Mouse (Mus musculus): Measurements from ENCODE around the gene Skp1a. TPM values are rescaled to one million over a fixed set of nuclear protein-coding genes. Genes with fewer than 3 reads are reported as not detected.

Gene Skp1a
- total RNA-seq, 2 experiments from 2014 or later, result 225 to 227 TPM

DNA sequence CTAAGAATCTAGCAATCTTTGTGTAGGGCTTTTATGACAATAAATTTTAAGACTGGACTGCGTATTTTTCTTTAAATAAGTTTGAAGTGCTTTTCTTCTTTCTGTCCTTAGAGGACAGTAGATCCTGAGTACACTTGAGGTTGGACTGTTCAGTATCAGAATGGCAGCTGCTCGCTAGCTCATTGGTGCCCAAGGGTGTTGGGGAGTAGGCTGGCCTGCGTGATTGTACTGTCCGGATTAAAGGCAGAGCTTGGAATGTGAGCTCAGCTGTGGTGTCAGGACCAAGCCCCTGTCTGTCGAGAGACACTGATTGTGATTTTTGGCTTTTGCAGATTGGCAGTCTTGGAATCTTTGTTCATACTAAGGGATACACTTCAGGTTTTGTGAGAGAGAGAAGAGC, 20.0 kb downstream of the Skp1a start:
- intact Hi-C loops (cut with DNase I), result no loop called here
- DNase-seq, result no peak

DNA sequence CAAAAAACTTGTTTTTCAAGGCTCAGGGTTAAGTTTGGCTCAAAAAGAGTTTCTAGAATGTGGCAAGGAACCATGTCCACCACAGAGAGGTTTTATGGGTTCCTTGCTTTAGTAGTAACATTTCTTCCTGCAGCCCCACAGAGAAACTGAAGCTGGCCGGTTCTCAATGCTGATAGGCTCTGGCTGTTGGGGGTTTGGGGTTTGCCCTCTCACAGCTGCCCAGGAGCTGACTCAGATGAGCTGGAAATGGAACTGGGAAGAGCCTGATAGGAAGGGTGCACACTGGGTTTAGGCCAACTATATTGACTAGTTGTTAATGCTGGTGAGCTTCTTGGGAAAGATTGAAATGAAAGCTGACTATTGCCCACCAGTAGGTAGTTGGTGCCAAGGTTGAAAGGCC, 20.9 kb downstream of the Skp1a start:
- no peak for DNase-seq
- intact Hi-C loops (cut with DNase I), result no loop called here

DNA sequence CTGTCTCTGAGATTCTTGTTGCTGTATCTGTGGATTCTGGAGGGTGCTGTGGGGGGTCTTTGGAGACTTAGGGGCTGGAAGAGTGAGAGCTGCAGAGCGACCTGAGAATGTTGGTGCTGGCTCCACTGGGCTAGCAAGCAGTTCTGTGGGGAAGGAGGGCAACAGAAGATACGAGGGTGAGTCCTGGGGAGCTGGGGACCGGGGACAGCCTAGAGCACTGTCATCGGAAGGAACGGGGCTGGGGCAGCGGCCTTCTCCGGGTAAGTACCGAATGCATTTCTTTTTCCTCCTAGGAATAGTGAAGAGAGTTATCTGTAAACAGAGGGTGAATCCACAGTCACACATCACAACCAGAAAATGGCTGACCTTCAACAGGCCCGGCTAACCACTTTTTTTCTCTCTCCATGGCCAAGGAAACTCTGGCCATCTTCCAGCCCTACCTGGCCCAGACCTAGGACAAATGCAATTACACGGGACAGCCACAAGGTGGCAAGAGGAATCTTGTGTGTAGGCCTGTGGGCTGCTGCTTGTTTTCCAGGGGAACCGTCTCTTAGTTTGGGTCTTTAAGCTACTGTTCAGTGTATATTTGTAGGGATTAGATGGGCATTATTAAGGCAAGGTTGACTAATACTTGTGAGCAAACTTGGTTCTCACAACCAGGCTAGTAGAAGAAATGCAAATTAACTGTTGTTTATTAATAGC, 22.0 kb downstream of the Skp1a start:
- peak; percentile 67 to 81 for DNase-seq
- intact Hi-C loops (cut with DNase I), result loop anchor here (1.0 to 2.0 kb wide), 2 partner anchors 43 to 89 kb away; no protein-coding TSS in a partner anchor

DNA sequence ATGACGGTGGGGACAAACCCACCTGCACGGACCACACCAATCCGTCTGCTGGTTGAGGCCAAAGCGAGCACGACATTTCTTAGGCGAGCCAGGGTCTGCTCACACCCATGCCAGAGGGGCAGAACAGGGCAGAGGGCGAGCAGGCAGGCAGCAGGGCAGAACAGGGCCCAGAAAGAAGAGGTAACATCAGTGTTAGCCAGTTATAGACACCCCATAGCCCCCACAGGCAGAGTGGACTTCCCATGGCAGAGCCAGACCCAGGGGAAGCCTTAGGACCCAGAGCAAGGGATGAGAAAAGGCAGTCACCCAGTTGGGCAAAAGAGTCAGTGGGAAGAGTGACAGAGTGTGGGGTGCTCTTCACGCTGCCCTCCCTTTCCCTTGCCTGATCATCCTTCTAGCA, 23.3 kb downstream of the Skp1a start:
- DNase-seq, result no peak

DNA sequence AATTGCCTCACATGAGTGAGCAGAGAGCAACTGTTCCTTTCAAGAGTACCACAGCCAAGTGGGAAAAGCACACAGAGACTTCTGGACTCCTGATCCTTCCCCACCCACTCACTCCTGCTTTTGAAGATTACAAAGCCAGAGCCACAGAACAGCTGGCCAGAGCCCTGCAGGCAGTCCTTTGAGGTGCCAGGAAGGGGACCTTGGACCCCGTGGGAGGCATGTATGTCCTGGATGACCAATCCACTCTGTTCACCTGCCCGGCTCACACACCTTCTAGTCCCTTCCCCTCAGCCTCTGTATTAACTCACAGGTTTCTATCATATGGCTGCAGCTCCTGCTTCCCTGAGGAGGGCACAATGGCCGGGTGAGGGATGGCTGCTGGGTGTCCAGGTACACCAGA, 25.6 kb downstream of the Skp1a start:
- intact Hi-C loops (cut with DNase I), result no loop called here
- no peak for DNase-seq

More for the DNA sequence above, 23.3 kb downstream of the Skp1a start:
- intact Hi-C loops (cut with DNase I), result loop anchor here (2.0 kb wide), 1 partner anchor 88 kb away; no protein-coding TSS in a partner anchor

DNA sequence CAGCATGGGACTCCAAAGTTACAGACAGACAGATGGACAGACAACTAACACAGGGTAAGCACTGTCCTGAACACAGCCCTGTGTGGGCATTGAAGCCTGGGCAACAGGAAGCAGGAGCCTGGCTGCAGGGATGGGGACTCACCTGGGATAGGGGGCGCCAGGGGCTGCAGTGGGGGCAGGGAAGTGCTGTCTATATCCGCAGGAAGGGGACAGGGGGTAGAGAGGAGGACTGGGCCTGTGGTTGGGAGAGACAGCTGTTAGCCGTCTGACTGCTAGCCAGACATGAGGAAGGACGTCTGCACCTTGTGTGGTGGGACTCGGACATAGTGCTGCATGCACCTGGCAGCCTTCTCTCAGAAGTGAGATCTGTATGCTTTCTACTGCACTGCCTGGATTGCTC, 26.9 kb downstream of the Skp1a start:
- no peak for DNase-seq
- intact Hi-C loops (cut with DNase I), result no loop called here

DNA sequence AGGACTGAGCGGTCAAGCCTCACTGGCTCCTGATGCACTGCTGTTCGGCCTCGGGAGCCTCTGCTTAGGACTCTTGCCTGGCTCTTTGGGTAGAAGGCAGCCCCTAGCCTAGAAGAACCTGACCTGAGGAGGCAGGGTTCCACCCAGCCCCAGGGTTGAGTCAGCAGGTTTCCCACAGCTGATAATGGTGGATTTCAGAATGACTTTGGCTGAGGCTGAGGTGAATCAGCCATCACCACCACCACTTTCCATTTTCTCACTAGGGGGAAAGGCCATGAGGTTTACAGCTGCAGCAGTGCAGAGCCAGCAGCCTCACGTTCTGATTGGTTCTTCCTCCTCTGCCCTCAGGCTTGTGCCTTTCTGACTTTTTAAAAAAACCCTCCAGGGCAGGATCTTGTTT, 29.1 kb downstream of the Skp1a start:
- intact Hi-C loops (cut with DNase I), result no loop called here
- no peak for DNase-seq

DNA sequence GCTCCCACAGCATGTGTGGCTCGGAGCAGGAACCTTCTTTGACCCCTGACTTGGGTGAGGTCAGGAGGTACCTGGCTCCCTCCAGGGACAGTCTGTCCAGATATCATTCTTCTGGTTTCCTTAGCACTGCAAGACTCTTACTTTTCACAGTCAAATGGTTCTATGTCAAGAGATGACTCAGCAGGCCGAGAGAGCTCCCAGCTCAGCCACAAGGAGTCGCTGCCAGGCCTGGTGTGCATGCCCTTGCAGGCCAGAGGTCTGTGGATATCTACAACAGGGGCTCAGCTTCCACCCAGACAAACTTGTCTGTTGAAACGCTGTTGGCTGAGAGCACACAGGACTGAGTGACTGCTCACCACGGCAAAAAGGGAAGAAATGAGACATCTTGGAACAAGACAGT, 30.1 kb downstream of the Skp1a start:
- peak; percentile 62 to 75 for DNase-seq
- intact Hi-C loops (cut with DNase I), result loop anchor here (2.0 kb wide), 1 partner anchor 35 kb away; no protein-coding TSS in a partner anchor

DNA sequence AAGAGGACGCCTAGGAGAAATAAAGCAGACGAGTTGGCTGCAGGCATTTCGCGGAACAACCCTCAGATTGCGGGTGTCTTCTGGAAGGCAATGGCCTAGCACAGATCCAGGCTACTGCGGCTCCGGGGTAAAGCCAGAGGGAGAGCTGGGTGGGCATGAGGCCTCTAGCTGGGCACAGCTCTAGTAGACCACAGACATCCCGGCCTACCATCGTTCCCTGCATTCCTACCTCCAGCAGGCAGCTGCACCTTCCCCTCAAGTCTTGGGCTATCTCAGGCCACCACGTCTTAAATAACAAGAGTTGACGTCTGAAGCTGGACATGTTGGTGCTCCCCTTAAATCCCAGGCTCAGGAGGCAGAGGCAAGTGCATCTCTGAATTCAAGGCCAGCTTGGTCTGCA, 30.5 kb downstream of the Skp1a start:
- intact Hi-C loops (cut with DNase I), result loop anchor here (2.0 kb wide), 1 partner anchor 34 kb away; no protein-coding TSS in a partner anchor
- no peak for DNase-seq

DNA sequence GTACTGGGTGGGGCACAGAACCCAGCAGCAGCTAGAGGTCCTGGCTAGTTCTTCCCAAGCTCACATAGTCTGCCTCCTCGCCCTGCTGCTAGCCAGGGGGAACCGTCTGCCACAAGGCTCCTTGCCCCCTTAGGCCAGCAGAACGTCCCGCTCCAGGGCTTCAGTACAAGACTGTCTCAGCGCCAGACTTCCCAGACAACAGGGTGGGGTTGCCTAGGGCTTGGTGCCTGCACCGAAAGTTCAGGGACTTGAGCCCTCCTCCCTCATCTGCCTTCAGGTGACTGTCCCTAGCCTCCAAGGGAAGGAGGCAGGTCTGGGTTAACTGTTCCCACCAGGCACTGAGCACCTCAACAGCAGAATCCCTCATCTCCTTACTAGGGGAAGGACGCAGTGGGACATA, 33.1 kb downstream of the Skp1a start:
- intact Hi-C loops (cut with DNase I), result no loop called here
- no peak for DNase-seq

DNA sequence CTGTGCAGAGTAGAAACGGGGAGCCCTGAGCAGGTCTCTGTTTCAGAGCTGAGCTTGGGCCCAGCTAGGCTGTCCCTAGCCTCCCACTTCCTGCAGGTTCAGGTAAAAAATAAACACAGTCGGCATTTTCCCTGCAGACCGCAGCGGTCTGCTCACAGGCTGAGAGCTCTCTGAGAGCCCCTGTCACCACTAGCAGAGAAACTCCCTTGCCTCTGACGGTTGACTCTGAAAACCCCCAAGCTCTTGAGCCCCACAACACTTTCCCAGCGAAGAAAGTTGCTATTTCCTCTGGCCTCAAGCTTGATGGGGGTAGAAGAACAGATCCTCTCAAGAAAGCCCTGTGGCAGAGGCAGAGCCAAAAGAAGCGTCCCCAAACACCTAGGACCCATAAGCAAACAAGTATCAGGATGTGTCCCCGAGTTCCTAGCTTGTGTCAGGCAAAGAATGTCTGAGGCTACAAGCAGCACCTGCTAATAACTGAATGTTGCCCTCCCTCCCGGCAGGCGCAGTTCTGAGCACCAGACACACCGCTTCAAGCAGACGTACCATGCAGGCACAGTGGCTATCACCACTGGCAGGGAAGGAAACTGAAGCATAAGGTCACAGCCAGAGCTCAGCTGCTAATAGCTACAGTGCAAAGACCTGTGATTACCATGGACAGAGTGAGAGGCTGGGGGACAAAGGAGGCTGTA, 34.0 kb downstream of the Skp1a start:
- intact Hi-C loops (cut with DNase I), result no loop called here
- DNase-seq, result no peak

DNA sequence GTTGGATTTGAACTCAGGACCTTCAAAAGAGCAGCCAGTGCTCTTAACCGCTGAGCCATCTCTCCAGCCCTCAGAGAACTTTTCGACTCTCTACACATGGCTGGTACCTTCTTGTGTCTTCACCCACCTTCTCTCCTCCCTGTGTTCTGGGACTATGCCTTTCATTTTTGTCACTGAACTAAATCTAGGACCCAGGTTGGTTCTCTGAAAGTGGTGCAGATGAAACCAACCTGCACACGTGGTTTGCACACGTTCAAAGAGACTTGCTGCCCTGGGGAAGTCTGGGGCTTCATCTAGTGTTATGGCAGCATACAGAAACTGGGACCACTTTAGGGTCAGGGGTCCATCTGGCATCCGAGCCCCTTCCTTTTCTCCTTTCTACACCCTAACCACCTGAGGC, 35.5 kb downstream of the Skp1a start:
- DNase-seq, result no peak
- intact Hi-C loops (cut with DNase I), result no loop called here

DNA sequence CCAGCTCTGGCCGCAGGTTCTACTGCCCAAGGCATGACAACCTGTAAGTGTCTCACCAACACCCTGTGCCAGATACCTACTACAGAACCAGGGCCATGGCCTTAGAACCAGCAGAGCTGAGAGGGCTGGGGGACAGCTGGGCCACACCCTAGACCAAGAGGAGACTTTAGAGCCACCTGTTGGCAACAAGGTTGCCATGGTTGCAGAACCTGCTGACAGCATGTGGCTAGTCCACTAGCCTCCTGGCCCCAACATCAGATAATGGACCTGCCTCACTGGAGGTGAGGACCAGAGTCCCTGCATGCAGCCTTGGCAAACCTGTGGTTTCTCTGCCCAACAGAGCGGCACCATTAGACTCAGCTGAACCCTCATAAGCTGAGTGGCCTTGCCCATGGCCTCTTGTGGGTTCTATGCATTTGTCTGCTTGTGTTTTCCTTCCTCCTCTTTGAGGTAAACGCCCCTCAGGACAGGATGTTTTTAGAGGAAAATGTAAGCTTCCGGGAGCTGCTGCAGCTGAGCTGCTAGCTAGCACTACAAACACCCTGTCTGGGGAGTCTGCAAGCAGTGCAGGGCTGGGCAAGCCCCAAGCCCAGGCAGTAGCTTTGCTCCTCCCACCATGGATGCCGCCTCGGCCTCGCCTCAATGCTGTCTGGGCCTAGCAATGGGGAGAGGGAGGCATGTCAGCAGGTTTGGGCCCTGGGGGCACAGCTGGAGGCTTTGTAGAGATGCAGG, 36.5 kb downstream of the Skp1a start:
- DNase-seq, result no peak
- intact Hi-C loops (cut with DNase I), result no loop called here

DNA sequence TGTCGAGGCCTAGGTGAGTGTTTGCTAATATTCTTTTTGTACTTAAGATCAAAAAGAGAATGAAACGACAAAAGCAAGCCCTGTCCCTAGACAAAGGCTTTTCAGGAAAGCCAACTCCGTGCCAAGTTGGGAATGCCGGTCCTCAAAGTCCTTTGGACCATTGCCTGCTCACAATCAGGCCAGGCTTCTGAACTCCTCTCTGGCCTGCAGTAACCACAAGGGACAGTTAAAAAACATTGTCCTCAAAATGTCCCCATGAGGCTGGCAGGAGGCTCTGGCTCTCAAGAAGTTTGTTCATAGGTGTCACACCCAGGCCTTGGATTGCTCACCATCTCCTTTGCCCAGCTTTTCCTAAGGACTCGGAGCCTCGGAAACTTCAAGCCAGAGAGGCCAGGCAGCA, 38.0 kb downstream of the Skp1a start:
- intact Hi-C loops (cut with DNase I), result no loop called here
- DNase-seq, result peak in 1 of 2 experiments; percentile 52

DNA sequence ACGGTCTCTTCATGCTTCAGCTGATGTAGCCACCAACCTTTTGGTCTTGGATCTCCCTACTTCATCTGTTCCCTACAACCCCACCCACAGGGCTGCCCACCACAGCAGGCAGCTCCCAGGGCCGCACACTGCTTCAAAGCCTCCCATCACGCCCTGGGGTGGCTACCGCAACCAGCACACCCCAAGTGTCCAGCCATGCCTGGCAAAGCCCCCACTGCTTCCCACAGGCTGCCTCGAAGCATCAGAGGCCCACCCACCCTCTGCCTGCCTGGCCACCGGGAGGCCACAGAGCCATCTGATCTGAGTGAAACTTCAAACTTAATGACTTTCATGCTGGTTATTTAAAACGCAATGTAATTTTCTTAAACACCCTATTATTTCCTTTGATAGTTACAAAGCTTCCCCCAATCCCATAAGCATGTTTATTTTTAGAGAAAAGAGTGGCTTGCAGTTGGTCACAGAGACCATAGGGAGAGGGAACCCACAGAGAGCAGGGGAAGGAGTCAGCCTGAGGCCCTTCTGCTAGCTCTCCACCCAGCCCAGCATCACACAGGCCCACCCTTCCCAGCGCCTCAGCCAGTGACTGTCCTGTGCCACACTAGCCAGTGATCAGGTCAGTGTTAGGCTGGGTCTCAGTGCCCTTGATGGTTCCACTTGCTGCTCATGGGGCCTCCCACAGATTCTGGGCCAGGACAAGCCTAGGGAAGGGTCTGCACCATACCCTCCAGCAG, 40.1 kb downstream of the Skp1a start:
- no peak for DNase-seq
- intact Hi-C loops (cut with DNase I), result no loop called here

DNA sequence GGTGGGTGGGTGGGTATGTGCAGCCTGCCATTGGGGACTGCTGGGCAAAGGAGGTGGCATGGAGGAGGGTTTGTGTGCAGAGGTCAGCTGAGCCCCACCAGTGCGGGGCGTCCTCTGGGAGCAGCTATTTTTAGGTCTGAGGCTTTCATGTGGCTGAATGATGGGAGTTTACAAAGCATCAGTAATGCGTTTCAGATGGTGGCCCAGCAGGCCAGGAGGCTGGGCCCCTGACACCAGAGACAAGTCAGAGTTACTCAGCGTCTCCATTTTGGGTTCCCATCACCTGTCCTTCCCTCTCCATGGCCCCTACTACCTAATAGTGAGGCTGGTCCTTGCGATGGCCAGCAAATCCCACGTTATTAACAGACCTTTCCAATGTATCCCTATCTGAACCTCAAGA, 40.8 kb downstream of the Skp1a start:
- DNase-seq, result no peak
- intact Hi-C loops (cut with DNase I), result no loop called here

DNA sequence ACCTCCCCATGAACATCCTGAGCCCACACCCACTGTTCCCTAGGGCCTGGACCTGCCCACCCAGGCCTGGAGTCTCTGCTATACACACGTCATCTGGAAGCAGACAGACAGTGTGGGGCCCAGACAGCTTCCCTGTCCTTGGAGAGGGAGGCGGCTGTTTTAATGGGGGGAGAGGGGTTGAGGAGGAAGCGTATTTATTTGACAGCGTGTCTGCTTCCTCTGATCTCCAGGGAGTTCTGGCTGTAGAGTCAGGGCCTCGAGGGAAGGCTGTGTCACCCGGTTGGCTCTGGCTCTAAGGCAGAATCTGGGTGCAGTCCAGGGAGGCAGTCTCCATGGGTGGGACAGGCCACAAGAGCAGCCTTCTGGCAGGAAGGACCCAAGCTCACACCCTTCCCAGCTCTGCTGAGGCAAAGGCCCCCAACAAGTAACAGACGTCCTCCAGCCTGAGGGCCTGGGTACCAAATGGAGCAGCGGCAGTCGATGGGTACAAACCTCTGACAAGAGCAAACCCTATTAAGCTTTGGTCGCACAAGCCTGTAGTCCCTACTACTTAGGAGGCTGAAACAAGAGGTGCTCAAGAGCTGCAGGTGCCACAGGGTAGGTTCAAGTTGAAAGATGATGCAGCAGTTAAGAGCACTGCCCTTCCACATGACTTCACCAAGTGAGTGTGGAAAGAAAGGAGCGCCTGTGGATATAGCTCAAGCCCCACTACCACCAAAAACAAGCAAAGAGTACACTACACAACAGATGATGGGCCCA, 41.6 kb downstream of the Skp1a start:
- intact Hi-C loops (cut with DNase I), result no loop called here
- DNase-seq, result peak in 1 of 2 experiments; percentile 40

DNA sequence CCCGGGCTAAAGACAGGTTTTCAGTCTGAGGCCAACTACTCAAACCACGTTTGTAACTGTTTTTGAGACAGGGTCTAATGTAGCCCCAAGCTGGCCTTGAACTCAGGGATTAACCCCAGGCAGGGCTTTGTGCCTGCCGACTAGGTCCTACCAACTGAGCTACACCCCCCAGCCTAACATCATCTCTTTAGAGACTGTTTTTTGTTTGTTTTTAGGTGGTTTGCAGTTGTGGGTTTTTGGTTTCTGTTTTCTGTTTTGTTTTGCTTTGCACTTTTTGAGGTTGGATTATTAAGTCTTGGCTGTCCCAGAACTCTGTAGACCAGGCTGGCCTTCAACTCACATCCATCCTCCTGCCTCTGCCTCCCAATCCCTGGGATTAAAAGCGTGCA, 42.1 kb downstream of the Skp1a start:
- intact Hi-C loops (cut with DNase I), result no loop called here
- DNase-seq, result no peak

DNA sequence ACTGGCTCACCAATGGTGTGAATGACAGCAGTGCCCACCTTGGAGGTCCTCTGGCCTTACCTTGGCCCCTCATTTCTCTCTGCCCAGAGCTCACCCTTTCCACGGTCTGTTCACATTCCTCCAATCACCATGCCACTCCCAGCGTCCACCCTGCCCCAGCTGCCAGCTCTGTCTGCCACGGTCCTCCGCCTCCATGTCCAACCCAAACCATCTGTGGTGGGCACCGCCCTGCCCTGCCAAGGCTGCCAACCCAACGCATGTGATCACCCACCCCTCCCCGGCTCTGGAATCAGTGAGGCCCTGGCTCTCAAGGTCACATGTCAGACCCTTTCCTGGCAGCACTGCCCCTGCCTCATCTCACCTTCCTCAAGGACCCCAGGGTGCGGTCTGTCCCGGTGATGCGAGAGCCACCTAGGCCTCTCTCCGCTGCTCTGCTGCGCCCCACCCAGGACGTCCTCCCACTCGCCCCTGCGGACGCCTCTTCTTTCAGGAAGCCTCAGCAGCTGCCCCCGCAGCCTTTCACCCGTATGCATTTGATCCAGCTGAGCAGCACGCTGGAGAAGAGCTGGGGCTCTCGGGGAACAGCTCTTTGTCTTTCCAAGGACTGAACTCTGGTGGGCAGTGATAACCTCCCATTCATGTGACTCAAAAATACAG, 42.8 kb downstream of the Skp1a start:
- intact Hi-C loops (cut with DNase I), result no loop called here
- no peak for DNase-seq

DNA sequence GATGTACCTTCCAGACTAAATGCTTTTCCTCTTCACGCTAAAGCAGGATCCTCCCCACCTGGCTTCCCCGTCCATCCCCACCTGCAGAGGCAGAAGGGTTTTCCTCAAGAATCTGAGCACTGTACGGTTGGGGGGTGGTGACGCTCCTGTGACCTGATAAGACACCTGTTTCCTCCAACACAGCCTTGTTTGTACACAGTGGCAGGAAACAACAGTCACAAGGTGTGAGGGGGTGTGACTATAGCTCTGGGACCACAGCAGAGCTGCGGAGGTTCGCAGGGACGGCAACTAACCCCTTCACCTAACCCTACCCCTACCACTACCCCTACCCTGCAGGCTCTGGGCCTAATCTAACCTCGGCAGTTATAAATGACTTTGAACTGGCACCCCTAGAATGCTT, 43.6 kb downstream of the Skp1a start:
- intact Hi-C loops (cut with DNase I), result no loop called here
- DNase-seq, result no peak

Data from heart, postnatal 14 days (tissue).